Mouse (Mus musculus) heart, embryonic 16.5 days (tissue): ENCODE results near the gene Rab4b. TPM values are rescaled to one million over a fixed set of nuclear protein-coding genes. Genes with fewer than 3 reads are reported as not detected.

Experiments used
- ATAC-seq: fragments of 200-750 bp; cut with Nextera tagmentation; replicated peaks from 2 replicates; pipeline ENCODE4 v1.8.0; 2017; ENCODE audit warnings: moderate number of reproducible peaks; ENCODE audit not compliant: insufficient read depth, low FRiP score; ENCODE audit errors: extremely low read depth
- H3K27ac ChIP-seq: fragments of 300-500 bp; sonication (generic); 2 replicates; pipeline ENCODE4 v1.5.1; 2014; ENCODE audit warnings: mild to moderate bottlenecking, low read length, control low read depth, moderate library complexity
- H3K27me3 ChIP-seq: fragments of 300-500 bp; sonication (generic); 2 replicates; pipeline ENCODE4 v1.6.1; 2014; ENCODE audit warnings: low read length, mixed read lengths; ENCODE audit not compliant: control insufficient read depth, insufficient read depth
- H3K36me3 ChIP-seq: fragments of 300-500 bp; sonication (generic); 2 replicates; pipeline ENCODE4 v1.6.1; 2014; ENCODE audit not compliant: control insufficient read depth, insufficient read depth
- H3K4me1 ChIP-seq: fragments of 300-500 bp; sonication (generic); 2 replicates; pipeline ENCODE4 v1.6.1; 2014; ENCODE audit warnings: low read length, mixed read lengths; ENCODE audit not compliant: control insufficient read depth, insufficient read depth
- H3K4me2 ChIP-seq: fragments of 300-500 bp; sonication (generic); 2 replicates; pipeline ENCODE4 v1.6.1; 2014; ENCODE audit warnings: low read depth, mild to moderate bottlenecking, control low read depth, low read length
- H3K4me3 ChIP-seq: fragments of 300-500 bp; sonication (generic); 2 replicates; pipeline ENCODE4 v1.5.1; 2014; ENCODE audit warnings: mild to moderate bottlenecking, control low read depth, low read length
- H3K9ac ChIP-seq: fragments of 300-500 bp; sonication (generic); 2 replicates; pipeline ENCODE4 v1.6.1; 2014; ENCODE audit warnings: low read length, control low read depth
- H3K9me3 ChIP-seq: fragments of 300-500 bp; sonication (generic); replicated peaks from 2 replicates; pipeline ENCODE4 v1.6.1; 2016; ENCODE audit warnings: low read length; ENCODE audit not compliant: control insufficient read depth
- WGBS: fragments of 180-500 bp; shearing (Covaris S2); extraction: QIAGEN DNeasy Blood & Tissue Kit; methylation state at CpG from one replicate; pipeline ENCODE4 v1.1.7; 2014; 5-methylcytosine and 5-hydroxymethylcytosine counted together
- polyA plus RNA-seq: library from polyadenylated mRNA; unstranded; fragments of >200 nt; fragmentation: Nextera tagmentation; extraction: Ambion mirVana; gene quantifications from 2 replicates; pipeline ENCODE4 v1.2.1, GENCODE M21; 2015

The Rab4b gene
- polyA plus RNA-seq, 1 experiment from 2014 or later, result 48.1 TPM

DNA sequence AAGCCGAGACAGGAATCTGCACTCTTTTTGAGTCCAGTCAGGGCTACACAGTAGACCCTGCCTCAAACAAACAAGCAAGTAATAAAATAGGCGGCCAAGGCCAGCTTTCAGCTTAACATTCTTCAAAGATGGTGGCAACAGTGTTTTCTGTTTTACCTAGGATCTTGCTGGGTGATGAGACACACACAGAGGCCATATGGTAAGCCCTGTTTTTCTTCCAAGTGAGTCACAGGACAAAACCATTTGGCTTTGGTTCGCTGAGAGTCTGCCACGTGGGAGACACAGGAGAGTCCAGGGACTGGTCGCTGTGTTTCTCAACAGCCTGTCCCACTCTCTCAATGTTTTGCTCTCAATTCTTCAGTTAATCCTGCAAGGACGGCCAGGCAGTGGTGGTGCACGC lies 39.9 kb upstream of the Rab4b start:
- Histone ChIP-seq H3K4me2 (no peak overlapping the region), H3K9ac (no peak overlapping the region), H3K9me3 (no peaks in the 10 kb centered on the region), H3K27ac (no peak overlapping the region), H3K4me1 (no peaks in the 10 kb centered on the region), H3K36me3 (peaks cover 8% of the 10 kb centered on the region; the same call in 1 of the 2 replicates), H3K27me3 (no peaks in the 10 kb centered on the region), H3K4me3 (no peak overlapping the region)
- 82% methylated on average over 7 of the region's 7 CpGs for WGBS
- ATAC-seq, result no peak

DNA sequence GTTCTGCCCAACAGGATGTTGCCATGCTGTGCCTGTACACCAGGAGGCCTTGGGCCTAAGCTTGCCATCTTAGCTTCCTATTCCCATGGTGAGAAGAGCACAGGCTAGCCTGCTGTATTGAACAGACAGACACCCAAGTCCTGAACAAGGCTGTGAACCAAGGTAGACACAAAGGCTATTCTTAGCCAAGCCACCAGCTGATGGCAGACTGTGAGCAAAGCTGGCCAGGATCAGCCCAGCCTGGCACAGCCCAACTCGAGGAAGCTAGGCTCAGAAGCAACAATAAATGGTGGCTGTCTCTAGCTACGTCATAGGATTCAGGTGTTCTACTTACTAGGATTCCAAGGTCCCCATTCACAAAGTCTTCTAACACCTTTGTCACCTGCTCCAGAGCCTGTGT lies 33.9 kb upstream of the Rab4b start:
- 83% methylated on average over 2 of the region's 2 CpGs for WGBS
- no peak for ATAC-seq
- no peak overlapping the region for H3K9ac ChIP-seq
- no peak overlapping the region for H3K4me3 ChIP-seq
- H3K27me3 ChIP-seq, result no peaks in the 10 kb centered on the region
- H3K36me3 ChIP-seq, result peaks cover 36% of the 10 kb centered on the region
- H3K27ac ChIP-seq, result no peak overlapping the region
- no peak overlapping the region for H3K4me2 ChIP-seq
- no peaks in the 10 kb centered on the region for H3K9me3 ChIP-seq
- H3K4me1 ChIP-seq, result no peaks in the 10 kb centered on the region

DNA sequence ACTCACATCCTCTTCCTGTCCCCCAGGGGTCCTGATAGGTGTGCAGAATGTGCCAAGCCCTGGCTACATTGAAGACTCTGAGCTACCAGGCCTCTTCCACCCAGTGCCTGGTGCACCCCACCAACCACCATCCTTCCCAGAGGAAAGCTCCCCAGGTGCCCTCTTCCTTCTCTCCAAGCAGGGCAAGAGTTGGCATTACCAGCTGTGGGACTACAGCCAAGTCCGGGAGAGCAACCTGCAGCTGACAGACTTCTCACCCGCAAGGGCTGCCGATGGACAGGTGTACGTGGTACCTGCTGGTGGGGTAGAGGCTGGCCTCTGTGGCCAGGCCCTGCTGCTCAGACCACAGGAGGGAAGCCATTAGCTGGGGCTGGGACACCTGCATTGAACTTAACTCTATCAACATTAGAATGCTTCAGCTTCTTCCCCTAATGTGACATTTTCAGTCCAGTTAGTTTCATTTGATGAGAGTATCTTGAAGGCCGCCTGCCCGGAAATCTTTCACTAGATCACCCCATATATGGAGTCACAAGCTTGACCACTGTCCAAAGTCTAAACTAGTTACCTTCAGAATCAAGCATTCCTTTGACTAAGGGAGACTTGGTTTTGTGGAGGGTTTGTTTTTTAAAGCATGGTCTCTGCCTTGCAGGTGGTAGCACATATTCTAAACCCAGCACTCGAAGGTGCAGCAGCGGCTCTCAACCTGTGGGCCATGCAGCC lies 25.2 kb upstream of the Rab4b start:
- no peak overlapping the region for H3K27ac ChIP-seq
- WGBS, result 92% methylated on average over 8 of the region's 8 CpGs
- H3K36me3 ChIP-seq, result peaks cover 13% of the 10 kb centered on the region
- no peaks in the 10 kb centered on the region for H3K27me3 ChIP-seq
- no peak overlapping the region for H3K4me3 ChIP-seq
- H3K9ac ChIP-seq, result no peak overlapping the region
- H3K4me1 ChIP-seq, result no peaks in the 10 kb centered on the region
- H3K9me3 ChIP-seq, result no peaks in the 10 kb centered on the region
- no peak for ATAC-seq
- no peak overlapping the region for H3K4me2 ChIP-seq

DNA sequence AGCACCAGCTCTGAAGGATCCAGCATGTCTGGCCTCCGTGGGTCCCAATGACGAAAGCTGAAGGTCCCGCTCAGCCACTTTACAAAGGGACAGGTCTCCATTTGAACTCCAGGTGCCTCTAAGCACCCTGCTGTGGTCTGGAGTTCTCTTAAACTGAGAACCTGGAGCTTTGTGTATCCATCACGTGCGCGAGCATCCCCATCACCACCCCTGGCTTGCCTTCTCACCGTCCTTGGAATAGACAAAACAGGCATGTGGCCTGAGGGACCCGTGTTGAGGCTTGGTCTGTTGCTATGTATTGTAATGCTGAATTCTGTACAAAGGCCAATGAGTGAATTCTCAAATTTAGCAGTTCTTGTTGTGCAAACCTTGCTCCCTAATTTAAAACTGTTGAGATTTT lies 20.1 kb upstream of the Rab4b start:
- Histone ChIP-seq H3K4me3 (no peak overlapping the region), H3K4me2 (no peak overlapping the region), H3K9me3 (no peaks in the 10 kb centered on the region), H3K27ac (no peak overlapping the region), H3K9ac (no peak overlapping the region), H3K27me3 (no peaks in the 10 kb centered on the region), H3K4me1 (peaks cover 12% of the 10 kb centered on the region), H3K36me3 (peaks cover 14% of the 10 kb centered on the region)
- ATAC-seq, result no peak
- 83% methylated on average over 8 of the region's 8 CpGs for WGBS

DNA sequence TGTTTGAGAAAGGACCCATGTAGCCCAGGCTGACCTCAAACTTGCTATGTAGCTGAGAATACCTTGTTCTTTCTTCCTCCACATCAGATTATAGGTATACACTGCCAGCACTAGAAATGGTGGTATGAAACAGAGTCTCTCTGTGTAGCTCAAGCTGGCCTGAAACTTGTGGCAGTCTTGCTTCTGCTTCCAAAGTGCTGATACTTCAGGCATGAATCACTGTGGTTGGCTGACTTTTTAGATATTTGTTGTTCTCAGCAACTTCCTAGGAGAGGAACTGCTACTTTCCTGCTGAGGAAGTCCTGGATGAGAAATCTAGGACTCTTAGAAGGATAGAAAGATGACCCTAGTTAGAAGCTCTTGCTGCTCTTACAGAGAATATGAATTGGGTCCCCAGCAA lies 19.7 kb upstream of the Rab4b start:
- Histone ChIP-seq H3K27ac (no peak overlapping the region), H3K36me3 (peaks cover 17% of the 10 kb centered on the region), H3K4me1 (peaks cover 12% of the 10 kb centered on the region), H3K27me3 (no peaks in the 10 kb centered on the region), H3K4me3 (no peak overlapping the region), H3K9ac (no peak overlapping the region), H3K9me3 (no peaks in the 10 kb centered on the region), H3K4me2 (no peak overlapping the region)
- no peak for ATAC-seq

DNA sequence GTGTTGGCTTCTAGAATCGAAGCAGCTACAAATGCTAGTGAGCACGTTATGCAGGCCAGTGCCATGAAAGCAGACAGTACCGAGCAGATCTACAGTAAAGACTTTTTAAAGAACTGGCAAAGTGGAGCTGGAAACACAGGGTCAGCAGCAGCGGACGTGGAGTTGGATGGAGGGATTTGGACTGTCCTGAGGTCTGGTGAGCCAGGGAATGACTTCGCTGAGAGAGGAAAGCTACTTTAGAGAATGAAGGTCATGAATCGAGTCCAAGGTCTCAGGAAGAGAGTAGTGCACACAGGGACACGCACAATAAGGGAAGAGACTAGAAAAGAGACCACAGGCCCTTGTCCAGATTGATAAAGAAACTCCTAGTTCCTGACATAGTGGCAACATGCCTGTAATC lies 18.9 kb upstream of the Rab4b start:
- Histone ChIP-seq H3K4me3 (no peak overlapping the region), H3K4me2 (no peak overlapping the region), H3K36me3 (peaks cover 14% of the 10 kb centered on the region), H3K27ac (no peak overlapping the region), H3K9me3 (no peaks in the 10 kb centered on the region), H3K9ac (no peak overlapping the region; the same call in 1 of the 2 replicates), H3K4me1 (peaks cover 12% of the 10 kb centered on the region), H3K27me3 (no peaks in the 10 kb centered on the region)
- no peak for ATAC-seq
- WGBS, result 90% methylated on average over 8 of the region's 8 CpGs

DNA sequence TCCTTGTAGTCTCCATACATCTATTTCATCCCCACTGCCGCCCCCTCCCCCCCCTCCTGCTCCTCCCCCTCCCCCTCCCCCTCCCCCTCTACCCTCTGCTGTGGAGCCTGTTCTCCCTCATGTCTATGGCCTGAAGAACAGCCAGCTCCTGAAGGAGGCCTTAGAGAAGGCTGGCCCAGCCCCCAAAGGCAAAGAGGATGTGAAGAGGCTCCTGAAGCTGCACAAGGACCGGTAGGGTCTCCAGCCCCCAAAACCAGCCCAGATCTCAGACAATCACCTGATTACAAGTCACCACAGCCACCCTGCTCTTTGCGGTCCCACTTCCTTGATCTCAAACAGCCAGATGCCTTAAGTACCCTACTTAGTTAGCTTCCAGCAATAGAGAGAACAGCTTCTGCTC lies 18.4 kb upstream of the Rab4b start:
- Histone ChIP-seq H3K27me3 (no peaks in the 10 kb centered on the region), H3K4me3 (no peak overlapping the region), H3K4me2 (no peak overlapping the region), H3K27ac (no peak overlapping the region), H3K4me1 (peaks cover 12% of the 10 kb centered on the region), H3K9me3 (no peaks in the 10 kb centered on the region), H3K36me3 (peaks cover 12% of the 10 kb centered on the region), H3K9ac (no peak overlapping the region)
- 81% methylated on average over 3 of the region's 3 CpGs for WGBS
- ATAC-seq, result no peak

DNA sequence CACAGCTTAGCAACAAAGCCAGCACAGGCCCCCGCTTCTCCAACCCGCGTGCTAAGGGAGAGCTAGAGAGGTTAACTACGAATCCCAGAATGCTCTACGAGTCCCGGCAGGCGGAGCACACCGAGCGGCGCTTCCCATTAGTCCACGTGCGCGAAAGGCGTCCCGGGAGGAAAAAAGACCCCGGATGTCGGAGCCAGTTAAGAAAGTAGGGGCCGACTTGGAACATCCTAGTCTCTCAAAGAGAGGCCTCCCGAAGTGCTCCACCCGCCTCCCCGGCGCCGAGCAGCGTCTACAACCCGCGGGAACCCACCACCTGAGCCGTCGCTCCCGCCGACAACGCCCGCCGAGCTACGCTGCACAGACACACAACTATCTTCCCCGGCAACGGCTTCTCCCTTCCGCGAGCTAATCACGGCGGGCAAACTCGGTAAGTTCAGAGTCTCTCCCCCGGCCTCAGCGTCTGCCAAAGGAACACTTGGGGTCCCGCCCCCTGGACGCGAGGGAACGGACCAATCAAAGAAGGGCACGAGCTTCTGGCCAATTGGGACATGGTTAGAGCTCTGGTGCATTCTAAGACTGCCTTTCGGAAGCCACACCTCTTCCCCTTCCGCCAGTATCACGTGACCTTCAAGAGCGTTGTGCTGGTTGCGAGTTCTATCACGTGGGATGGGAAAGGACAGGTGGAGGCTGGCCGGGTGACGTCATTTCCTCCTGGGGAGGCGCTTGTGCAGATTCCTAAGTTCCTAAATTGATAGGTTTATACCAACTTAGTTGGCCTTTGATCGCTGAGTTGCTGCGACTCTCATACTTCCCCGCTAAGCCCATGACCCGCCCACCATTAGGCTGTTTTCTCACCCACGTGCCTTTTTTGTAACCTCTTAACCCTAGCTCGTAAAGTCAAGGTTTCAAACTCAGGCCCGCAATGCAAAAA lies 17.2 kb upstream of the Rab4b start, which contains the start of the genes BC024978 and Snrpa:
TSS of gene BC024978 (plus strand) at position 101 of the 931 bp plus-strand sequence.
TSS of gene Snrpa (minus strand) at position 591 of the 931 bp plus-strand sequence.
- Histone ChIP-seq H3K27ac (peak within 1 kb of the TSS; percentile 99), H3K4me2 (peak within 1 kb of the TSS; percentile 86), H3K27me3 (no peaks in the 10 kb centered on the region), H3K9ac (peak within 1 kb of the TSS; percentile 97), H3K9me3 (no peaks in the 10 kb centered on the region), H3K36me3 (peaks cover 22% of the 10 kb centered on the region), H3K4me3 (peak within 1 kb of the TSS; percentile 93), H3K4me1 (peaks cover 12% of the 10 kb centered on the region)
- ATAC-seq, result peak; percentile 97
- under 1% methylated on average over 64 of the region's 64 CpGs for WGBS

DNA sequence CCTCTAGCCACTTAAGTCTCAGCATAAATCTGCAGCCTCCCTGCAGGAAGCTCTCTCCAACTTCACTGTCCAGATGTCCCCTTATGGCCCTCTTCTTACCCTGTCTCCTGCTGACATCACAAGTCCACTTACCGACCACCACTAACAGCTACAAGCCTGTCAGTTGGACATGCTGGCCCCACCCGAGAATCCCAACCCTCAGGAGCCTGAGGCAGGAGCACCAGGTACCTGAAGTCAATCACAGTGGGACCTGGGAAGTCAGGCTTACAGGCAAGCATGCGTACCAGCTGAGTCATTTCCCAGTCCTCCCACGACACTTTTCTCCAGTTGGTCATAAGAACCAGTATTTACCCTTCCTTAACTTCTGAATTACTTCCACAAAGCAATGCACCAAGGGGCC lies 15.0 kb upstream of the Rab4b start:
- Histone ChIP-seq H3K9ac (no peak overlapping the region), H3K9me3 (no peaks in the 10 kb centered on the region), H3K27me3 (no peaks in the 10 kb centered on the region), H3K36me3 (peaks cover 44% of the 10 kb centered on the region), H3K27ac (no peak overlapping the region), H3K4me2 (no peak overlapping the region), H3K4me1 (peaks cover 12% of the 10 kb centered on the region), H3K4me3 (no peak overlapping the region)
- WGBS, result 76% methylated on average over 4 of the region's 4 CpGs
- ATAC-seq, result no peak
